Mouse (Mus musculus) cortical plate, adult 2 months (tissue): ENCODE measurements around the gene Galnt15.

ENCODE experiments used
- CTCF ChIP-seq: fragments of 200-500 bp; IDR thresholded peaks from 2 replicates; pipeline ENCODE4 v1.5.1; 2011; ENCODE audit warnings: mild to moderate bottlenecking, control low read depth, low read length; ENCODE audit not compliant: insufficient read depth; ENCODE audit errors: extremely low read depth
- POLR2A ChIP-seq: fragments of 200-500 bp; IDR thresholded peaks from 2 replicates; pipeline ENCODE4 v1.6.1; 2011; ENCODE audit warnings: mild to moderate bottlenecking, low read length, control low read depth; ENCODE audit not compliant: insufficient read depth; ENCODE audit errors: extremely low read depth

- TF ChIP-seq POLR2A, result no peak
- no peak for TF ChIP-seq CTCF
These were observed 11.3 kb upstream of the Galnt15 start for GRCm38 (mm10) chr14:32017448-32017847.
